ENCODE assay signal across 24 mouse cellular contexts in genomic region chr12:3563659-3564058, GRCm38 (mm10). TPM values are rescaled to one million over a fixed set of nuclear protein-coding genes. Genes with fewer than 3 reads are reported as not detected.
A peak's percentile ranks its signal among the peaks of the same experiment; 100 is the strongest.
DNase-seq lines count a peak whose midpoint lies in the region; ATAC-seq lines count a peak whose summit lies in the region.
"Had no signal": no experiment of that assay in that cellular context is flagged by ENCODE, and none has a peak within 500 bp of the region (broad histone marks: within the 10 kb centered on the region; RNA-seq: fewer than 3 reads in every experiment).

No protein-coding gene starts in this region.

- H3K4me1 ChIP-seq in heart, embryonic 10.5 days, result no peaks in the 10 kb centered on the region
- H3K4me1 ChIP-seq in heart, embryonic 11.5 days (ENCODE audit: control insufficient read depth, insufficient read depth, low read length), result peaks cover 1% of the 10 kb centered on the region
- H3K4me1 ChIP-seq in kidney, embryonic 15.5 days, result 0 out of 2 replicates have a peak, but pooled peaks cover 3% of the 10 kb centered on the region
- H3K4me1 ChIP-seq: embryonic facial prominence, embryonic 15.5 days; hindbrain, embryonic 12.5 days; limb, embryonic 13.5 days; midbrain, embryonic 15.5 days had no signal

- 70% methylated on average over 4 of the region's 4 CpGs for whole genome bisulfite sequencing in heart, embryonic 10.5 days
- WGBS in heart, embryonic 11.5 days (ENCODE audit: insufficient replicate concordance), result 73% methylated on average over 4 of the region's 4 CpGs
- WGBS in kidney, embryonic 15.5 days, result 83% methylated on average over 4 of the region's 4 CpGs

- DNase-seq in frontal cortex, postnatal 10 days (ENCODE audit: low spot score in 2 of 2), result no peak
- DNase-seq in heart, embryonic 10.5 days (ENCODE audit: low spot score), result peak; percentile 31
- peak; percentile 20 to 60 for DNase-seq in kidney, postnatal 25 days
- DNase-seq in heart, postnatal 36 days, result peak; percentile 21 to 30
- DNase-seq: adrenal gland, postnatal 14 days; cerebellum, adult 11-12 months; cerebellum, postnatal 36 days; gastrocnemius, postnatal 10 days; liver, embryonic 13.5 days; lung, embryonic 14.5 days; lung, postnatal 36 days; right cerebral cortex, postnatal 25 days; thymus, postnatal 36 days had no signal

- H3K4me2 ChIP-seq in heart, embryonic 11.5 days, result no peak overlapping the region
- no peak overlapping the region for H3K4me2 ChIP-seq in kidney, embryonic 15.5 days
- H3K4me2 ChIP-seq: embryonic facial prominence, embryonic 15.5 days; hindbrain, embryonic 12.5 days; limb, embryonic 13.5 days; liver, embryonic 13.5 days; lung, embryonic 14.5 days; midbrain, embryonic 15.5 days had no signal

- ATAC-seq in frontal cortex, adult (ENCODE audit: low TSS enrichment), result 0 out of 2 replicates have a peak, but pooled peaks have one; percentile 13
- ATAC-seq in heart, embryonic 11.5 days (replicated peaks; ENCODE audit: insufficient number of reproducible peaks, low FRiP score, low TSS enrichment), result no peak
- ATAC-seq in kidney, embryonic 15.5 days (replicated peaks; ENCODE audit: low FRiP score), result no peak
- ATAC-seq: activated CD4-positive, CD25-positive, alpha-beta regulatory T cell, adult 4 months; forebrain, embryonic 16.5 days; midbrain, embryonic 15.5 days had no signal

- no peaks in the 10 kb centered on the region for H3K27me3 ChIP-seq in heart, embryonic 10.5 days (ENCODE audit: insufficient read depth, poor library complexity, severe bottlenecking)
- H3K27me3 ChIP-seq in heart, embryonic 11.5 days (ENCODE audit: control insufficient read depth, insufficient read depth, low read length), result no peaks in the 10 kb centered on the region
- H3K27me3 ChIP-seq in kidney, embryonic 15.5 days, result no peaks in the 10 kb centered on the region
- H3K27me3 ChIP-seq: embryonic facial prominence, embryonic 15.5 days; hindbrain, embryonic 12.5 days; limb, embryonic 13.5 days; liver, embryonic 13.5 days; midbrain, embryonic 15.5 days had no signal

- H3K36me3 ChIP-seq in heart, embryonic 10.5 days, result no peaks in the 10 kb centered on the region
- no peaks in the 10 kb centered on the region for H3K36me3 ChIP-seq in heart, embryonic 11.5 days (ENCODE audit: control insufficient read depth, insufficient read depth, low read length)
- H3K36me3 ChIP-seq in kidney, embryonic 15.5 days, result no peaks in the 10 kb centered on the region
- H3K36me3 ChIP-seq: embryonic facial prominence, embryonic 15.5 days; G1E; hindbrain, embryonic 12.5 days; limb, embryonic 13.5 days; liver, embryonic 13.5 days; midbrain, embryonic 15.5 days had no signal

- no peak overlapping the region for H3K4me3 ChIP-seq in heart, embryonic 10.5 days
- H3K4me3 ChIP-seq in heart, embryonic 11.5 days (ENCODE audit: low read depth, low read length), result no peak overlapping the region
- H3K4me3 ChIP-seq in kidney, embryonic 15.5 days (replicated peaks), result no peak overlapping the region
- H3K4me3 ChIP-seq: embryonic facial prominence, embryonic 15.5 days; hindbrain, embryonic 12.5 days; limb, embryonic 13.5 days; liver, embryonic 13.5 days; midbrain, embryonic 15.5 days; myocyte had no signal

- H3K27ac ChIP-seq in heart, embryonic 10.5 days, result no peak overlapping the region
- no peak overlapping the region for H3K27ac ChIP-seq in heart, embryonic 11.5 days (ENCODE audit: low read depth, low read length)
- H3K27ac ChIP-seq in kidney, embryonic 15.5 days, result no peak overlapping the region
- H3K27ac ChIP-seq: embryonic facial prominence, embryonic 15.5 days; hindbrain, embryonic 12.5 days; limb, embryonic 13.5 days; liver, embryonic 13.5 days; midbrain, embryonic 15.5 days had no signal

- no peak overlapping the region for H3K9ac ChIP-seq in heart, embryonic 11.5 days (ENCODE audit: low read depth, low read length)
- H3K9ac ChIP-seq in kidney, embryonic 15.5 days, result no peak overlapping the region
- H3K9ac ChIP-seq: embryonic facial prominence, embryonic 15.5 days; hindbrain, embryonic 12.5 days; limb, embryonic 13.5 days; liver, embryonic 13.5 days; lung, embryonic 14.5 days; midbrain, embryonic 15.5 days had no signal

- no peaks in the 10 kb centered on the region for H3K9me3 ChIP-seq in heart, embryonic 10.5 days
- H3K9me3 ChIP-seq in heart, embryonic 11.5 days (replicated peaks; ENCODE audit: control insufficient read depth, low read length), result no peaks in the 10 kb centered on the region
- no peaks in the 10 kb centered on the region for H3K9me3 ChIP-seq in kidney, embryonic 15.5 days (replicated peaks)
- H3K9me3 ChIP-seq: embryonic facial prominence, embryonic 15.5 days; G1E; hindbrain, embryonic 12.5 days; limb, embryonic 13.5 days; liver, embryonic 13.5 days; midbrain, embryonic 15.5 days had no signal

- intact Hi-C loops in heart, postnatal 36 days (cut with DNase I), result no loop called here

RNA-seq across cellular contexts. Expression of gene Dtnb, which starts 8.5 kb away (rescaled TPM):
- polyA plus RNA-seq in heart, embryonic 10.5 days (2016; fragmentation: Nextera tagmentation; extraction: Ambion mirVana), result 20.3 and 28.7 TPM in 2 replicates
- polyA plus RNA-seq in heart, embryonic 11.5 days (2014; fragmentation: Nextera tagmentation; extraction: Ambion mirVana), result 22.6 and 26.7 TPM in 2 replicates
- polyA plus RNA-seq in kidney, embryonic 15.5 days (2015; fragmentation: Nextera tagmentation; extraction: Ambion mirVana), result 41.3 and 47.2 TPM in 2 replicates
- 1 to 10 TPM; 5.8 to 6.7 TPM for total RNA-seq in heart, postnatal 36 days (2021)
- polyA plus RNA-seq: G1E had no signal

Comparison
In these comparisons a context has a peak if more than half of its experiments do, and no peak if none do; other contexts are left out.
1. DNase-seq: peak in heart, embryonic 10.5 days (single experiment), kidney, postnatal 25 days (2 of 2) and heart, postnatal 36 days (2 of 2); none in frontal cortex, postnatal 10 days (0 of 2).